Mouse (Mus musculus): ENCODE data around the gene Gpr137. TPM values are rescaled to one million over a fixed set of nuclear protein-coding genes. Genes with fewer than 3 reads are reported as not detected.

Gene Gpr137
- total and polyA plus RNA-seq, 2 experiments from 2014 or later = 68.7 to 122 TPM

- Histone ChIP-seq H3K27ac (no peak overlapping the region), H3K9me3 (ENCODE audit: low read length) (no peaks in the 10 kb centered on the region), H3K4me2 (ENCODE audit: low read depth, low read length) (no peak overlapping the region), H3K9ac (replicated peaks; ENCODE audit: low read length) (no peak overlapping the region), H3K4me3 (ENCODE audit: low read length) (no peak overlapping the region), H3K36me3 (ENCODE audit: insufficient read depth, low read length) (peaks cover 5% of the 10 kb centered on the region), H3K4me1 (ENCODE audit: insufficient read depth, low read length) (peaks cover 15% of the 10 kb centered on the region; the same call in 1 of the 2 replicates), H3K27me3 (ENCODE audit: insufficient read depth, low read length) (no peaks in the 10 kb centered on the region)
- no peak for TF ChIP-seq CTCF (IDR thresholded peaks at IDR 0.05; ENCODE audit: low read depth)
- 91% methylated on average over 4 of the region's 4 CpGs for WGBS
- no peak for ATAC-seq
- no peak for DNase-seq (ENCODE audit: low spot score)
Measured at GRCm38 (mm10) chr19:6918321-6918720, 24.0 kb downstream of the Gpr137 start.

DNA sequence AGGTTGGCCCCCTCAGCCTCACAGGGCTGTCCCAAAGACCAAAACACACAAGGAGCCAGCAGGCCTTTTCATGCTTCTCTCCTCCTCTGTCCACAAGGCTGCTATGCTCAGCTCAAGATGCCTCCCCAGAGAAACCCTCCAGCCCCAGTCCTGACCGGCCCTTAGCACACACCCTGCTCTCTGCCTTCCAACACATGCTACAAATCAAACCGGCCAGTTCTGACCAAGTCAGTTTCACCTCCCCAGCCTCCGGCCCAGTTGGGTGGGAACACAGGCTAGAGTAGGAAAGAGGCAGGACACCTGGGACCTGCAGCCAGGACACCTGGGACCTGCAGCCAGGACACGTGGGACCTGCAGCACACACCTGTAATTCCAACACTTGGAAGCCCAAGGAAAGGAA, 25.8 kb downstream of the Gpr137 start:
- 84% methylated on average over 4 of the region's 4 CpGs for WGBS
- no peak for ATAC-seq
- no peak for DNase-seq (ENCODE audit: low spot score)
- H3K27me3 ChIP-seq (ENCODE audit: insufficient read depth, low read length) = no peaks in the 10 kb centered on the region
- no peaks in the 10 kb centered on the region for H3K9me3 ChIP-seq (ENCODE audit: low read length)
- H3K4me1 ChIP-seq (ENCODE audit: insufficient read depth, low read length) = peaks cover 15% of the 10 kb centered on the region; the same call in 1 of the 2 replicates
- no peak overlapping the region for H3K4me3 ChIP-seq (ENCODE audit: low read length)
- no peak overlapping the region for H3K27ac ChIP-seq
- H3K9ac ChIP-seq (replicated peaks; ENCODE audit: low read length) = no peak overlapping the region
- H3K36me3 ChIP-seq (ENCODE audit: insufficient read depth, low read length) = peaks cover 23% of the 10 kb centered on the region
- no peak for TF ChIP-seq CTCF (IDR thresholded peaks at IDR 0.05; ENCODE audit: low read depth)
- no peak overlapping the region for H3K4me2 ChIP-seq (ENCODE audit: low read depth, low read length)

DNA sequence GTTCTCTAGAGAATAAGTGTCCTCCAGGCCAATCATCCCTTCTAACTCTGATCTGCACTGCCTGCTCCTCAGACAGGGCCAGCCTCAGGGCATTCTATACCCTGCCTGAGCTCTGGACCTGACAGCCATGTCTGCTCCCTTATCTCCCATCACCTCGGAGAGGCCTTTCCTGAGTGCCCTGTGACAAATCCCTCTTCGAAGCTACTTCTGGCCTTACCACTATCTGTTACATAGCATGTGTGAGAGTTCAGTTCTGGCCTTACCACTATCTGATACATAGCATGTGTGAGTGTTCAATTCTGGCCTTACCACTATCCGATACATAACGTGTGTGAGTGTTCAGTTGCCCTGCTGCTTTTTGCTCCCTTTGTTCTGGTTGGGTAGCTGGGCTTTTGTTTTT, 27.0 kb downstream of the Gpr137 start:
- H3K4me1 ChIP-seq (ENCODE audit: insufficient read depth, low read length) = peaks cover 12% of the 10 kb centered on the region; the same call in 1 of the 2 replicates
- H3K9ac ChIP-seq (replicated peaks; ENCODE audit: low read length) = no peak overlapping the region
- H3K27me3 ChIP-seq (ENCODE audit: insufficient read depth, low read length) = no peaks in the 10 kb centered on the region
- no peak overlapping the region for H3K4me3 ChIP-seq (ENCODE audit: low read length)
- TF ChIP-seq CTCF (IDR thresholded peaks at IDR 0.05; ENCODE audit: low read depth) = no peak
- H3K36me3 ChIP-seq (ENCODE audit: insufficient read depth, low read length) = peaks cover 27% of the 10 kb centered on the region
- H3K9me3 ChIP-seq (ENCODE audit: low read length) = no peaks in the 10 kb centered on the region
- no peak overlapping the region for H3K27ac ChIP-seq
- no peak overlapping the region for H3K4me2 ChIP-seq (ENCODE audit: low read depth, low read length)
- 87% methylated on average over 4 of the region's 4 CpGs for WGBS
- DNase-seq (ENCODE audit: low spot score) (no peak), ATAC-seq (no peak)

GRCm38 (mm10) chr19:6914540-6914939, 27.7 kb downstream of the Gpr137 start:
- 91% methylated on average over 9 of the region's 9 CpGs for WGBS
- Histone ChIP-seq H3K27ac (no peak overlapping the region), H3K9ac (replicated peaks; ENCODE audit: low read length) (no peak overlapping the region), H3K9me3 (ENCODE audit: low read length) (no peaks in the 10 kb centered on the region), H3K36me3 (ENCODE audit: insufficient read depth, low read length) (peaks cover 27% of the 10 kb centered on the region), H3K4me3 (ENCODE audit: low read length) (no peak overlapping the region), H3K4me2 (ENCODE audit: low read depth, low read length) (no peak overlapping the region), H3K4me1 (ENCODE audit: insufficient read depth, low read length) (0 out of 2 replicates have a peak, but pooled peaks cover 5% of the 10 kb centered on the region), H3K27me3 (ENCODE audit: insufficient read depth, low read length) (no peaks in the 10 kb centered on the region)
- no peak for DNase-seq (ENCODE audit: low spot score)
- no peak for ATAC-seq
- no peak for TF ChIP-seq CTCF (IDR thresholded peaks at IDR 0.05; ENCODE audit: low read depth)

DNA sequence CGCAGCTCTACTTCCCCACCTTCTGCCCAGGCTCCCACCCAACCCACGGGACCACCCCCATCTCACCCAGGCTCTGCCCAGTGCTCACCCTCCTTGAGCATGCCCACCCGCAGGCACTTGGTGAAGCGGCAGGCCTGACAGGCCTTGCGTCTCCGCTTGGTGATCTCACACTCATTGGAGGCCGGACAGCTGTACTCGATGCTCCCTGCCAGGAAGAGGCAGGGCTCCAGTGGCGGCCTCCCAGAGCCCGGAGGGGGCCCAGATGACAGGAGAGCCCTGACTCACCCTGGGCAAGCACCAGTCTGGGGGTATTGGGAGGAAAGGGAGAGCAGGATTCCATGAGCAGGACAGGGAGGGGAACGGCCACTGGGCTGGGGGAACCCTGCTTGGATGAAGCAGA, 28.3 kb downstream of the Gpr137 start:
- no peak for TF ChIP-seq CTCF (IDR thresholded peaks at IDR 0.05; ENCODE audit: low read depth)
- 0 out of 2 replicates have a peak, but pooled peaks cover 5% of the 10 kb centered on the region for H3K4me1 ChIP-seq (ENCODE audit: insufficient read depth, low read length)
- ATAC-seq (no peak), DNase-seq (ENCODE audit: low spot score) (no peak)
- H3K27me3 ChIP-seq (ENCODE audit: insufficient read depth, low read length) = no peaks in the 10 kb centered on the region
- H3K9me3 ChIP-seq (ENCODE audit: low read length) = no peaks in the 10 kb centered on the region
- H3K27ac ChIP-seq = no peak overlapping the region
- peaks cover 27% of the 10 kb centered on the region for H3K36me3 ChIP-seq (ENCODE audit: insufficient read depth, low read length)
- no peak overlapping the region for H3K4me2 ChIP-seq (ENCODE audit: low read depth, low read length)
- no peak overlapping the region for H3K9ac ChIP-seq (replicated peaks; ENCODE audit: low read length)
- 77% methylated on average over 11 of the region's 11 CpGs for WGBS
- H3K4me3 ChIP-seq (ENCODE audit: low read length) = no peak overlapping the region

DNA sequence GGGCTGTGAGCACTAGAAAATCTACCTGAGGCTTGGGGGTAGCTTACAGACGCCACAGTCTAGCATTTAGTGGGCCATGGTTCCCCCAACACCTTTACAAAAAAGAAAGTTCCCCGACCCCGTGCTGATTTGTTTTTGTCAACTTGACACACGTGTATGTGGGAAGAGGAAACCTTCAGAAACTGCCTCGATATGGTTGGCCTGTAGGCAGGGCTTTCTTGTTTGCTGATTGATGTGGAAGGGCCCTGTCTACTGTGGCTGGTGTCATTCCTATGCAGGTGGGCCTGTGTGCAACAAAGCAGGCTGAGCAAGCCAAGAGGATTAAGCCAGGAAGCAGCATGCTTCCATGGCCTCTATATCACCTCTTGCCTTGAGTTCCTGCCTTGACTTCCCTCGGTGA, 29.2 kb downstream of the Gpr137 start:
- 87% methylated on average over 6 of the region's 6 CpGs for WGBS
- Histone ChIP-seq H3K4me3 (ENCODE audit: low read length) (no peak overlapping the region), H3K4me1 (ENCODE audit: insufficient read depth, low read length) (peaks cover 10% of the 10 kb centered on the region; the same call in 1 of the 2 replicates), H3K9ac (replicated peaks; ENCODE audit: low read length) (no peak overlapping the region), H3K27ac (no peak overlapping the region), H3K36me3 (ENCODE audit: insufficient read depth, low read length) (peaks cover 27% of the 10 kb centered on the region), H3K4me2 (ENCODE audit: low read depth, low read length) (no peak overlapping the region), H3K9me3 (ENCODE audit: low read length) (no peaks in the 10 kb centered on the region), H3K27me3 (ENCODE audit: insufficient read depth, low read length) (no peaks in the 10 kb centered on the region)
- DNase-seq (ENCODE audit: low spot score) (no peak), ATAC-seq (no peak)
- no peak for TF ChIP-seq CTCF (IDR thresholded peaks at IDR 0.05; ENCODE audit: low read depth)

DNA sequence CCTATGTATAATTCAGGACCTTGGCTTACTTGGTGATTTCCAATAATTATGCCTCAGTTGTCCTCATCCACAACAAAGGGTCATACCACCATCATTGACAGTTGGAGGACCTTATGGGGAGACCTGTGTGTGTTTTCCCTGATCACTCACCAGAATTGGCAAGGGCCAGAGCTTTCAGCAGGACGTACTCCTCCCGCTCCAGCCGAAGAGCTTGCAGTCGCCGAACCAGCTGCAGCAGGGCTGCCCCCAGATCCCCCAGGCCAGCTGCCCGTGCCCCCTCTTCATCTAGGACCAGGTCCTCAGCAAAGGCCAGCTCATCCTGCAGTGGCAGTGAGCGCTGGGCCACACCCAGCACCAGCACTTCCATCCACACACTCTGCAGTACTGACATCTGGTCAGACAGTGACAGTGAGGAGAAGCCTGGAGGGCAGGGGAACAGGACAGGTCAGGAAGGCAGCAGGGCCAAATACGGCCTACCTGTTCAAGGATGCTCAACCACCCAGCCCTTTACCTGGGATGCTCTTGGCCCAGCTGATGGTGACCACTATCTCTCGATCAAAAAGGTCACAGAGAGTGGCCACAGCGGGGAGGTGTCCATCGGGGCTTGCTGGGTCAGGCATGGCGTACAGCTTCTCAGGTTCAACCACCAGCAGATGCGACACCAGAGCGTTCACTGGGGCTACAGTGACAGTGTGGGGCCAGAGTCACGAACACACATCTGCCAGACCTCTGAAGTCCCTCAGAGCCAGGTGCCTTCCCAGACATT, 29.9 kb downstream of the Gpr137 start:
- Histone ChIP-seq H3K4me1 (ENCODE audit: insufficient read depth, low read length) (peaks cover 10% of the 10 kb centered on the region; the same call in 1 of the 2 replicates), H3K36me3 (ENCODE audit: insufficient read depth, low read length) (peaks cover 27% of the 10 kb centered on the region), H3K27me3 (ENCODE audit: insufficient read depth, low read length) (no peaks in the 10 kb centered on the region), H3K4me3 (ENCODE audit: low read length) (no peak overlapping the region), H3K4me2 (ENCODE audit: low read depth, low read length) (no peak overlapping the region), H3K9ac (replicated peaks; ENCODE audit: low read length) (no peak overlapping the region), H3K9me3 (ENCODE audit: low read length) (no peaks in the 10 kb centered on the region), H3K27ac (no peak overlapping the region)
- DNase-seq (ENCODE audit: low spot score) (no peak), ATAC-seq (no peak)
- no peak for TF ChIP-seq CTCF (IDR thresholded peaks at IDR 0.05; ENCODE audit: low read depth)
- WGBS = 93% methylated on average over 15 of the region's 15 CpGs
